Mouse (Mus musculus) monocyte, adult 5-6 weeks (primary cell): Measurements from ENCODE around the gene Antxr2. TPM values are rescaled to one million over a fixed set of nuclear protein-coding genes. Genes with fewer than 3 reads are reported as not detected.

Source experiments
- ATAC-seq: fragments of 153-309, 156-312 bp; replicated peaks from 2 replicates; pipeline ENCODE4 v1.8.0; 2017; ENCODE audit warnings: mild to moderate bottlenecking; ENCODE audit not compliant: low TSS enrichment, insufficient number of reproducible peaks, severe bottlenecking, poor library complexity, low FRiP score
- total RNA-seq: library from RNA; stranded (forward); fragments of 200-1000, 200-491, 200-594 nt; gene quantifications from 3 replicates; pipeline ENCODE4 v1.2.3, GENCODE M21; 2017

Antxr2 gene
- 29.2 to 34.6 TPM (median 31.4 TPM) in 3 replicates for total RNA-seq

- ATAC-seq = peak; percentile 12
Observed at GRCm38 (mm10) chr5:98030902-98031641, at the start of gene Antxr2. Gene Antxr2 (minus strand): TSS chr5:98031043.

GRCm38 (mm10) chr5:98076612-98077011 lies 45.8 kb upstream of the Antxr2 start:
- ATAC-seq = no peak

DNA sequence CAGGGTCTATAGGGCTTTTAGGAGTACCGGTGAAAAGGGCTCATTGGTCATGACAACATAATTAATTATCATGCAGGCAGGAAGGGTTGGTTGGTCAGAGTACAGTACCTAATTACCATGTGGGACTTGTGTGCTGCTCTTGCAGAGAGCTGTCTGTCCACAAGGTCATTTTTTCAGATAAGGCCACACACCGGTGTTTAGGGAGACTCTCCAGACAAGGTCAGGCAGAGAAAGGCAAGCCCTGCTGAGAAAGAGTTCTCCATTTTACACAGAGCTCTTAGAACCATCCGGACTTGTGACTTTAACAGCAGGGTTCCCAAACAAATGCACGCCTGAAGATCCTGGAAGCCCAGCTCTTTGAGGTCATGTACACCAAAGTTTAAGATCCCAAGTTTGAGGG lies 38.3 kb upstream of the Antxr2 start:
- ATAC-seq = no peak

DNA sequence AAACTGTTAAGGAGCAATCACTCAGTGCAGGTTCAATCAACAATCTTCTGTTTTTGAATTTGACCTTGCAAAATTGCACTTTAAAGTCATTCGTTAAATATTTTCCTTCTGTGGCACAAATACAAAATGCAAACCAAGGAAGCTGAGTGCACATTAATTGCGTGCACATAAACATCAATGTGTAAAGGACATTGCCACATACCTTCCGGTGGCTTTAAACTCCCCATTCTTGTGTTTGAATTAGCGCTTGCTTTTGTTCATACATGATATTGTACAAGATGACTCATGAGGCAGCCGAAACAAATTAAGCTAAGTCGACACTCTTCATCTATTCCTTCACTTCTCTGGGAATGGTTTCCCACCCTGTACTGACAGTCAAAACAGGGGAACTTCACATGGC lies 24.4 kb upstream of the Antxr2 start:
- ATAC-seq = no peak

DNA sequence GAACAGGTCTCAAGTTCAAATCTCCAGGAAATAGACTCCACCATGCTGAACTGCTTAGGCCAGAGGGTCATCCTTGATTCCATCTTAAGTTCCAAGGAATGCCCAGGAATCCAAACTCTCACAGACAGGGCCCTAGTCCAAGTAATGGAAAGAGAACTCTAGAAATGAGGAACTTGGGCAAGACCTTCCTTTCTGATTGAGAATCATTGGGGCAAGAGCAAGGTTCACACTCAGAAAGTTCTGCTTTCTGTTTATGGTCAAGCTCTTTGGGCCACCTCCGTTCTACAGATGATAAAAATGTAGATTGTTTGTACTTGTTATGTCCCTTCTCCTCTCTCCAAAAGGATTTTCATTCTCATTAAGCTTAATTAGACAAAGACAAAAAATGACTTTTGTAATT lies 24.0 kb upstream of the Antxr2 start:
- ATAC-seq = peak; percentile 82; the same call in 1 of the 2 replicates

GRCm38 (mm10) chr5:98034928-98035327 lies 4.1 kb upstream of the Antxr2 start:
- no peak for ATAC-seq

DNA sequence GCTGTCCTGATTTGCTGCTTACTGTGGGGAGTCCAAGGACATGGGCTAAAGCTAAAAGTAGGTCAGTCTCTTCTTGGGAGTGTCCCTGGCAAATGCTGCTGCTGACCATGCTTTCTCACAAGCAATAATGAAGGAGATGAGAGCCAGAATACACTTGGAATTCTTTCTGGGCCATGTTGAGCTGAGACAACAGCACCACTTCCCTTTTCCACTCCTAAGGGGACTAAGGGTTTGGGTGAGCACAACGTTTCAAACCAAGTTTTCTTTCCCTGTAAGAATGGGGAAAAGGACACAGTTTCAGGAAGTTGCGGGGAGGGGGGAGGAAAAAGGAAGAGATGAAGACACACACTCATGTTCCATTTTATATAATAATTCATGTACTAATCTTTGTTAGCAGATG lies 3.4 kb upstream of the Antxr2 start:
- ATAC-seq = no peak

GRCm38 (mm10) chr5:98032803-98033420 lies 2.1 kb upstream of the Antxr2 start:
- peak; percentile 87 for ATAC-seq

GRCm38 (mm10) chr5:98030091-98030901 lies 547 bp downstream of the Antxr2 start:
- peak; percentile 21; the same call in 1 of the 2 replicates for ATAC-seq

DNA sequence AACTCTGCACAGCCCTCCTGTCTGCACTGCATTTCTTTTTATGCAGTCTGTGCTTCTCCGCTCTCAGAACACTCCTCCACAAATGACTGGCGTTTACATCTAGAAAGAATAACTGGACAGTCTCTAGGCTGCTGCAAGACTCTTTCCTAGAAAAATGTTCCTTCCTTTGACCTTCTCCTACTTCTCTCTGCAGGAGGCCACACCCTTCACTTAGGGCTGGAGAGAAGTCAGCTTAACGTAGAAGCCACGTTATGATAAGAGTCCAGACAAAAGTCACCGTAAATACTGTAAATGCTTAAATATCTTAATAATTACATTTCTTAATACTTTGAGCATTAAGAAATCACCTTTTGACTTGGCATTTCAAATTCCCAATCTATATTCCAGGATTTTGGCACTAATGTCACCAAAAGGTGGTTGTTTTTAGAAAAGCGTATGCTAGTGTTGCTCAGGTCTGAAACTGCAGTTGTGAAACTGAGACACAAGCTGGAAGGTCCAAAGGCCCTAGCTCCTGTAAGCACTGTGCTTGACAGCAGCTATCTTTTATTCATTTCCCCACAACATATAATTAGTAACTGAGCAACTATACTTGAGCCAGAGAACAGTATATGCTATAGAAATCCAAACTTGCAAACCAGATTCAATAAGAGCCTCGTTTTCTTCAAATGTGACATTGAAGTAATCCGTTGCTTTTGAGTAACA lies 3.0 kb downstream of the Antxr2 start:
- no peak for ATAC-seq

DNA sequence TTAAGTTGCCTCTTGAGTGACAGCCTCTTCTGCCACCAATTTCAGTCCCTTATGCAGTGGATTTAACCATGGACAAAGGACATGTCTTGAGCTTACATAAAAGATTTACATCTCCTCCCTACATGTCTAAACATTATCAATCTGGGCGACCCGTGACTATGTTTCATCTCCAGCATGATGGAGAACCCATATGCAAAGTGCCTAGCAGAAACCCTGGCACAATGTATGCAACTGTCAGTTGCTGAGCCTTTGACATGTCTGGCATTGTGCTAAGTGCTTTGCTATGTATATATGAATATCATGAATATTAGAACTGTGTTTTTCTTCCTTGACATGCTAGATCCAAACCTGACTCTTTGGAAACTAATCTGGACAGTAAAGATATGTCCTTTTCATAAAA lies 4.9 kb downstream of the Antxr2 start:
- no peak for ATAC-seq

- ATAC-seq = no peak
Observed at GRCm38 (mm10) chr5:98024545-98024944, 6.3 kb downstream of the Antxr2 start.

- no peak for ATAC-seq
Observed at GRCm38 (mm10) chr5:98021518-98021917, 9.3 kb downstream of the Antxr2 start.

DNA sequence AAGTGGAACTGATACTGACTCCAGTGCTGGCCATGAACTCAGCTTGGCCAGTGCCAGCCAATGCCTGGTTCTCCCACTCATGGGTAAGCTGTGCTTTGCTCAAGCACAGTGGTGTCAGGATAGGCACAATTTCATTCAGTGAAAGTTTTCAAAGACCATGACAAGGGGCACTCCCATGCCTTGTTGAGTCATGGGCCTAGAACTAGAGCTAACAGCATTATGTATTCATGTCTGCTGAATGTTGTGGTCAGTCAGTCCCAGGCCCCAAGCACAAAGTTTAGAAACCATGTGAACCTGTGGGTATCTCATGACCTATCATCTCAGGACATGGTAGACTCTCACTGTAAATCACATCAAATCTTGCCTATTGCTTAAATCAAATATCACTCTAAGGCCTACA lies 10.2 kb downstream of the Antxr2 start:
- no peak for ATAC-seq

- ATAC-seq = no peak
Observed at GRCm38 (mm10) chr5:98019396-98019795, 11.4 kb downstream of the Antxr2 start.

DNA sequence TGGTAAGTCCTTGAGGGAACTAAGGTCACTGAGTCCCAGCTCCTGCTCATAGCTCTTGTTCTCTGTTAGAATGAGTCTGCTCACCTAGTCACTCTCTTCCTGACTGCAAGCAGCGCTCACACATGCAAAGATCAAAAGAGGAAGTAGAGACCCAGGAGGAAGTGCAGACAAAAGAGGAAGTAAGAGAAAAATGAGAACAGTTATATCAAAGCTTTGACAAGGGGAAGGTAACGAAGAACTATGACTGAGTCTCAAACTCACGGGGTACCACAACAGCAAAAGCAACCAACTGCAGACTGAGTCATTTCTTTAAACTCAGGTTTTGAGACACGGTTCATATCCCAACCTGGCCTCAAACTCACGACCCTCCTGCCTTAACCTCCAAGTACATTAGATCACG lies 12.7 kb downstream of the Antxr2 start:
- ATAC-seq = peak; percentile 81

DNA sequence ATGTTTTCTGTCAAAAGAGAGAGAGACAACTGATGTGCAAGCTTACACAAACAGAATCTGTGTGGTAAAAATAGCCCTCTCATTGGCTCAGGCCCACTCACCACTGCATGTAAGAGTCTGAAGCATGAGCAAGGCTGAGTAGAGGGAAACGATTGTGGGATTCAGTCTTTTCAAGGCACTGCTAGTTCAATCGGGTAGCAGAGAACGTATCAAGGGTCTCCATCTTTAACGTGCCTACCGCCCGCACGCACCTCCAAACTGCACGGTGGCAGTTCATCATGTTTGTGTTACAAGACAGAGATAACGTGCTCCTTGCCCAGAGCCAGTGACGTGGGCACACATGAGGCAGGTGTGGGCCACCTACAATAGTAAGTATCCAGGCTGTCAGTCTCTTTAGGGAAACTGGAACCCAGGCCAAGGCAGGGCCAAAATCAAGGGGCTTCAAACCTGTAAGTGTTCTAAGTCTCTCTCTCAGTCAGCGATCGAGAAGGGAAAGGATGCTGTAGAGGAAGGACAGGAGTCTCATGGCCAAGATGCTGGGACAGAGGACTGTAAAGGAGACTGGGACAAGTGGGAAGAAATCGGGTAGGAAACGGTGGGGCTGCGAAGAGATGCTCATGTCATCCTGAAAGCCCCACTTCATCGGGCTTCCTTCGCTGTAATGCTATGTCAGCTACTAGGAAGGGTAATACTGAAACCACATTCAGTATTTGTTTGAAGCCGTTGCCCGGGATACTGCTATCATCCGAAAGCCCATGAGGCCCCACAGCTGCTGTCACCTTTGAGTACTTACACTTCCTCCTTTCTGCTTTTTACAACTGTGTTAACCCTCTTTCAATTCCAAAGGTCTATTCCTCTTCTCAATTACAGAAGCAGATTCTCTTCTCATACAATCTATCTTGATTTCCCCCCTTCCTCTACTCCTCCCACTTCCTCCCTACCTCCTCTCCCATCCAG lies 14.3 kb downstream of the Antxr2 start:
- ATAC-seq = peak; percentile 85

- ATAC-seq = no peak
Observed at GRCm38 (mm10) chr5:98005751-98006150, 25.1 kb downstream of the Antxr2 start.
